ENCODE assay signal across 8 mouse cellular contexts in genomic region chr4:129059125-129059551, GRCm38 (mm10). TPM values are rescaled to one million over a fixed set of nuclear protein-coding genes. Genes with fewer than 3 reads are reported as not detected.
DNase-seq lines count a peak whose midpoint lies in the region; ATAC-seq and TF ChIP-seq lines count a peak whose summit lies in the region.

No protein-coding gene starts in this region.

- peak overlapping the region; percentile 81 for H3K9ac ChIP-seq in forebrain, postnatal 0 days
- peak overlapping the region; percentile 94 for H3K9ac ChIP-seq in kidney, embryonic 14.5 days (ENCODE audit: low read depth, low read length)

- H3K4me3 ChIP-seq in cerebellum, adult 2 months (replicated peaks; ENCODE audit: insufficient read depth, low read depth, low read length) = peak overlapping the region; percentile 79
- peak overlapping the region; percentile 88 for H3K4me3 ChIP-seq in forebrain, postnatal 0 days (ENCODE audit: low read depth, low read length)
- H3K4me3 ChIP-seq in kidney, embryonic 14.5 days (ENCODE audit: low read length) = peak overlapping the region; percentile 85

- H3K36me3 ChIP-seq in forebrain, postnatal 0 days (ENCODE audit: insufficient read depth) = no peaks in the 10 kb centered on the region
- H3K36me3 ChIP-seq in kidney, embryonic 14.5 days (ENCODE audit: control insufficient read depth, insufficient read depth, low read length) = no peaks in the 10 kb centered on the region

- H3K4me2 ChIP-seq in forebrain, postnatal 0 days (ENCODE audit: low read depth) = peak overlapping the region; percentile 96
- peak overlapping the region; percentile 100 for H3K4me2 ChIP-seq in kidney, embryonic 14.5 days (replicated peaks; ENCODE audit: low read depth, low read length)

- TF ChIP-seq CTCF in cerebellum, adult 2 months (IDR thresholded peaks at IDR 0.05; ENCODE audit: borderline replicate concordance, insufficient read depth, low read depth, low read length) = no peak
- TF ChIP-seq CTCF in forebrain, postnatal 0 days (IDR thresholded peaks at IDR 0.05; ENCODE audit: low read depth) = no peak

- DNase-seq in cerebellum, adult 2 months = no peak
- DNase-seq in adrenal gland, postnatal 36 days = peak; percentile 19 to 28
- no peak for DNase-seq in forebrain, postnatal 0 days
- peak; percentile 42 for DNase-seq in lung, postnatal 36 days
- DNase-seq in spleen, postnatal 10 days (ENCODE audit: low spot score in 2 of 2) = peak; percentile 54
- DNase-seq in urinary bladder, adult 18-20 months (ENCODE audit: low spot score in 2 of 2) = no peak

- H3K4me1 ChIP-seq in cerebellum, adult 2 months (ENCODE audit: control insufficient read depth, insufficient read depth, low read length) = peaks cover 11% of the 10 kb centered on the region
- peaks cover 16% of the 10 kb centered on the region for H3K4me1 ChIP-seq in forebrain, postnatal 0 days (ENCODE audit: insufficient read depth)
- H3K4me1 ChIP-seq in kidney, embryonic 14.5 days (ENCODE audit: control insufficient read depth, insufficient read depth, low read length) = peaks cover 9% of the 10 kb centered on the region

- no peak for ATAC-seq in cerebellum, adult (ENCODE audit: insufficient number of reproducible peaks, low FRiP score, low TSS enrichment)
- ATAC-seq in forebrain, postnatal 0 days = no peak
- no peak for ATAC-seq in kidney, embryonic 14.5 days (ENCODE audit: low FRiP score, low TSS enrichment)

- H3K27me3 ChIP-seq in cerebellum, adult 2 months (ENCODE audit: control insufficient read depth, insufficient read depth, low read length) = no peaks in the 10 kb centered on the region
- no peaks in the 10 kb centered on the region for H3K27me3 ChIP-seq in forebrain, postnatal 0 days (ENCODE audit: insufficient read depth, low read length)
- no peaks in the 10 kb centered on the region for H3K27me3 ChIP-seq in kidney, embryonic 14.5 days (ENCODE audit: control insufficient read depth, insufficient read depth, low read length)

- WGBS in cerebellum, adult 2 months = under 1% methylated on average over 13 of the region's 13 CpGs
- whole genome bisulfite sequencing in forebrain, postnatal 0 days = 1% methylated on average over 13 of the region's 13 CpGs
- 2% methylated on average over 13 of the region's 13 CpGs for WGBS in kidney, embryonic 14.5 days

- no peak for TF ChIP-seq POLR2A in cerebellum, adult 2 months (IDR thresholded peaks at IDR 0.05; ENCODE audit: borderline replicate concordance, insufficient read depth, low read length)

- H3K9me3 ChIP-seq in forebrain, postnatal 0 days (ENCODE audit: low read length) = no peaks in the 10 kb centered on the region
- H3K9me3 ChIP-seq in kidney, embryonic 14.5 days (ENCODE audit: control insufficient read depth, low read length) = no peaks in the 10 kb centered on the region

- no peak overlapping the region for H3K27ac ChIP-seq in cerebellum, adult 2 months (ENCODE audit: insufficient read depth, low read length)
- H3K27ac ChIP-seq in forebrain, postnatal 0 days (ENCODE audit: low read depth, low read length) = no peak overlapping the region
- H3K27ac ChIP-seq in kidney, embryonic 14.5 days (ENCODE audit: low read depth, low read length) = no peak overlapping the region

RNA-seq across cellular contexts. Expression of gene Rnf19b, which starts 1.1 kb away (rescaled TPM):
- polyA plus RNA-seq in cerebellum, adult 2 months (2012; rRNA removed) = 137 and 154 TPM in 2 replicates
- 10 to 100 TPM; 41.1 to 45.6 TPM for total RNA-seq in adrenal gland, postnatal 36 days (2021)
- 116 and 135 TPM in 2 replicates for total RNA-seq in forebrain, postnatal 0 days (2014; rRNA removed)
- polyA plus RNA-seq in forebrain, postnatal 0 days (2015; fragmentation: Nextera tagmentation; extraction: Ambion mirVana) = 31.1 and 32.6 TPM in 2 replicates
- 6.0 and 7.6 TPM in 2 replicates for polyA plus RNA-seq in kidney, embryonic 14.5 days (2014; fragmentation: Nextera tagmentation; extraction: Ambion mirVana)

RNA-seq across cellular contexts. Expression of gene Tmem54, which starts 46.2 kb away (rescaled TPM):
- polyA plus RNA-seq in cerebellum, adult 2 months (2012; rRNA removed) = 0.16 TPM in 2 replicates
- not detected for total RNA-seq in adrenal gland, postnatal 36 days (2021)
- not detected in 2 replicates for total RNA-seq in forebrain, postnatal 0 days (2014; rRNA removed)
- not detected in 2 replicates for polyA plus RNA-seq in forebrain, postnatal 0 days (2015; fragmentation: Nextera tagmentation; extraction: Ambion mirVana)
- polyA plus RNA-seq in kidney, embryonic 14.5 days (2014; fragmentation: Nextera tagmentation; extraction: Ambion mirVana) = 8.5 and 10.0 TPM in 2 replicates

Comparison
In these comparisons a context has a peak if more than half of its experiments do, and no peak if none do; other contexts are left out.
1. DNase-seq: peak in adrenal gland, postnatal 36 days (2 of 2), lung, postnatal 36 days (single experiment) and spleen, postnatal 10 days (2 of 2); none in cerebellum, adult 2 months (0 of 2), forebrain, postnatal 0 days (single experiment) and urinary bladder, adult 18-20 months (0 of 2).
2. Peak in every context shown above with its lines, with median percentiles within 50 percentile points of each other: H3K4me3 ChIP-seq.